Mouse (Mus musculus) heart, postnatal 0 days (tissue): ENCODE results near the gene Jun.

Experiments used
- CTCF ChIP-seq: IDR thresholded peaks from 2 replicates; pipeline ENCODE4 v1.5.1; 2016; ENCODE audit warnings: antibody characterized with exemption, control low read depth, low read depth
- EP300 ChIP-seq: IDR thresholded peaks from 2 replicates; pipeline ENCODE4 v1.6.1; 2016; ENCODE audit warnings: antibody characterized with exemption, low read depth

- TF ChIP-seq CTCF (no peak), EP300 (no peak)
Measured at GRCm38 (mm10) chr4:95075591-95076002, 23.6 kb upstream of the Jun start.
